Mouse (Mus musculus): ENCODE data around the gene Gtf2f2.

DNA sequence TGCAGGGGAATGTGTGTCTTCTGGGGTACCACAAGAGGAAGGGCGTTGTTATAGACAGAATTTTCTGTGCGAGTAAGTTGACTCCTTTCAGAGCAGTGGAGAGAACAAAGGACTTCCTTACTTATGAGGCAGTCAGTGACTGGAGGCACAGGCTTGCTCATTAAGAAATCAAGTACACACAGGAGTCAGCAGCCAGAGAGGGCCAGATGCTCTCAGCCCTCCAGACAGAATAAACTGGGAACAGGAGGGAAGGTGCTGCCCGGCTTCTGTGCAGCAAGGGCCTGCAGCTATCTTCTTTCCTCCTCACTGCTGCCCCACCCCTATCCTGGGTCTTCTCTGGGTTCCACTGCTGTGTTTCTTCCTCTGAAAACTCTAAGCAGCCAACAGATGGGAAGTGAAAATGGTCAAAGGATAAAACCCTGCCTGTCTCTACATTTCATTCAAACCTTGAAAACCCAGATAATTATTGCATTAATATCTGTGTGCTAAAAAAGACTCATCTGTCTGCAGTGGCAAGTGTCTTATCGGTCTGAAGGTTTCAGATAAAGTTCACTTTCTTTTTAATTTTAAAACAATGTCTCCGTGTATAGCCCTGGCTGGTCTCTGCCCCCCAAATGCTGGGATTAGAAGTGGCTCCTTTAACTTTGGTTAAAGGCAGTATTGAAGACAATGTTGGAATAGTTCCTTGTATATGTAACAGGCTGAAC, 109.7 kb downstream of the Gtf2f2 start:
- TF ChIP-seq GATA1 (IDR thresholded peaks at IDR 0.05; ENCODE audit: low read length) (no peak), TAL1 (IDR thresholded peaks at IDR 0.05; ENCODE audit: low read length) (no peak)

All from erythroblast, embryonic 14.5 days (primary cell).